Mouse (Mus musculus) left cerebral cortex, postnatal 36 days (tissue): ENCODE measurements around the gene Zfp605. TPM values are rescaled to one million over a fixed set of nuclear protein-coding genes. Genes with fewer than 3 reads are reported as not detected.

ENCODE experiments used
- total RNA-seq, 2 experiments: library from RNA; stranded (reverse); gene quantifications; 2 replicates each; pipeline ENCODE4 v1.2.3; 2021

The Zfp605 gene
- total RNA-seq, 2 experiments from 2014 or later, result 15.4 to 18.8 TPM

Other genes with a start within 250 kb of the Zfp605 start
- gene Gm15446, start 186.7 kb upstream of the Zfp605 start, total RNA-seq, result 10 to 100 TPM; 28.0 to 43.1 TPM
- 10 to 100 TPM; 40.8 to 61.3 TPM for gene Zfp932, start 113.6 kb upstream of the Zfp605 start, total RNA-seq
- 1 to 10 TPM; 7.2 to 7.6 TPM for gene Gm17655, start 37.6 kb upstream of the Zfp605 start, total RNA-seq
- gene Gm35315, start 15.7 kb upstream of the Zfp605 start, total RNA-seq, result under 1 TPM; 0.48 to 0.72 TPM
- 10 to 100 TPM; 11.1 to 12.0 TPM for gene Plcxd1, start 10.1 kb upstream of the Zfp605 start, total RNA-seq
- 10 to 100 TPM; 85.4 to 88.5 TPM for gene Gtpbp6, start 1.9 kb upstream of the Zfp605 start, total RNA-seq
- 10 to 100 TPM; 42.5 to 62.2 TPM for gene Chfr, start 25.8 kb downstream of the Zfp605 start, total RNA-seq
- gene Golga3, start 66.6 kb downstream of the Zfp605 start, total RNA-seq, result 10 to 100 TPM; 42.0 to 46.7 TPM
- gene Ankle2, start 120.9 kb downstream of the Zfp605 start, total RNA-seq, result 10 to 100 TPM; 37.1 to 37.2 TPM
- gene Pgam5, start 159.8 kb downstream of the Zfp605 start, total RNA-seq, result 10 to 100 TPM; 61.0 to 68.1 TPM
- 1 to 10 TPM; 6.9 to 8.5 TPM for gene Pxmp2, start 176.1 kb downstream of the Zfp605 start, total RNA-seq
- 1 to 10 TPM; 1.0 to 1.5 TPM for gene Pole, start 176.2 kb downstream of the Zfp605 start, total RNA-seq
- not detected for gene P2rx2, start 233.1 kb downstream of the Zfp605 start, total RNA-seq
- gene Lrcol1, start 234.6 kb downstream of the Zfp605 start, total RNA-seq, result not detected